Mouse (Mus musculus) heart, postnatal 0 days (tissue): Measurements from ENCODE around the gene Thrb.

ENCODE experiments used
- CTCF ChIP-seq: IDR thresholded peaks from 2 replicates; pipeline ENCODE4 v1.5.1; 2016; ENCODE audit warnings: antibody characterized with exemption, control low read depth, low read depth
- EP300 ChIP-seq: IDR thresholded peaks from 2 replicates; pipeline ENCODE4 v1.6.1; 2016; ENCODE audit warnings: antibody characterized with exemption, low read depth

GRCm38 (mm10) chr14:17818086-17818485 is 158.0 kb downstream of the Thrb start:
- no peak for TF ChIP-seq CTCF
- no peak for TF ChIP-seq EP300
